Mouse (Mus musculus) MEL (cell line): ENCODE measurements around the gene Hdac7. TPM values are rescaled to one million over a fixed set of nuclear protein-coding genes. Genes with fewer than 3 reads are reported as not detected.

ENCODE experiments used
- DNase-seq: peaks from one replicate; pipeline ENCODE4 v3.0.0; 2011; ENCODE audit warnings: low read depth, low spot score
- H3K27ac ChIP-seq: 2 replicates; pipeline ENCODE4 v1.5.1; 2012; ENCODE audit warnings: low read depth, mild to moderate bottlenecking, control low read depth, low read length, moderate library complexity; ENCODE audit not compliant: control insufficient read depth
- H3K27me3 ChIP-seq, 2 experiments: fragments of 150-350 bp in 1 of 2; sonication (generic) in 1 of 2; 2 replicates each; pipeline ENCODE4 v1.6.1; 2012; ENCODE audit warnings: low read length in 2 of 2, mild to moderate bottlenecking in 2 of 2, improper control_type of control experiment in 1 of 2, moderate library complexity in 1 of 2; ENCODE audit not compliant: insufficient read depth in 2 of 2, control insufficient read depth in 1 of 2
- H3K36me3 ChIP-seq, 2 experiments: 2 replicates each; pipeline ENCODE4 v1.6.1; 2012 to 2014; ENCODE audit warnings: low read length in 2 of 2, improper control_type of control experiment in 1 of 2, inconsistent platforms in 1 of 2, mild to moderate bottlenecking in 1 of 2; ENCODE audit not compliant: insufficient read depth in 2 of 2, control insufficient read depth in 1 of 2
- H3K4me1 ChIP-seq, 2 experiments: fragments of 150-350 bp in 1 of 2; sonication (generic) in 1 of 2; 2 replicates each; pipeline ENCODE4 v1.6.1; 2012; ENCODE audit warnings: low read length in 2 of 2, improper control_type of control experiment in 1 of 2, mild to moderate bottlenecking in 1 of 2; ENCODE audit not compliant: insufficient read depth in 2 of 2, control insufficient read depth in 1 of 2
- H3K4me3 ChIP-seq, 2 experiments: fragments of 150-350 bp in 1 of 2; sonication (generic) in 1 of 2; 2 replicates each; pipeline ENCODE4 v1.5.1; 2012; ENCODE audit warnings: low read depth in 2 of 2, low read length in 2 of 2, mild to moderate bottlenecking in 2 of 2, moderate library complexity in 2 of 2, control low read depth in 1 of 2, improper control_type of control experiment in 1 of 2; ENCODE audit not compliant: control insufficient read depth in 1 of 2, insufficient read depth in 1 of 2
- H3K79me2 ChIP-seq: 2 replicates; pipeline ENCODE4 v1.6.1; 2012; ENCODE audit warnings: mild to moderate bottlenecking, low read length, moderate library complexity; ENCODE audit not compliant: control insufficient read depth, poor library complexity, insufficient read depth
- H3K9ac ChIP-seq: 2 replicates; pipeline ENCODE4 v1.6.1; 2012; ENCODE audit warnings: low read depth, mild to moderate bottlenecking, control low read depth, low read length, moderate library complexity; ENCODE audit not compliant: control insufficient read depth, poor library complexity, severe bottlenecking
- H3K9me3 ChIP-seq: fragments of 150-350 bp; sonication (generic); replicated peaks from 2 replicates; pipeline ENCODE4 v1.6.1; 2012; ENCODE audit warnings: mild to moderate bottlenecking, low read length, improper control_type of control experiment, moderate library complexity; ENCODE audit not compliant: insufficient read depth
- CHD1 ChIP-seq: IDR thresholded peaks from 2 replicates; pipeline ENCODE4 v1.6.1; 2012; ENCODE audit warnings: low read depth, mild to moderate bottlenecking, inconsistent platforms, low read length, improper control_type of control experiment
- CHD2 ChIP-seq: IDR thresholded peaks from 2 replicates; pipeline ENCODE4 v1.6.1; 2011; ENCODE audit warnings: low read length, improper control_type of control experiment
- E2F4 ChIP-seq: IDR thresholded peaks from 2 replicates; pipeline ENCODE4 v1.6.1; 2011; ENCODE audit warnings: low read depth, low read length, improper control_type of control experiment, borderline replicate concordance
- EP300 ChIP-seq, 2 experiments: IDR thresholded peaks; 2 replicates each; pipeline ENCODE4 v1.6.1; 2011; ENCODE audit warnings: improper control_type of control experiment in 2 of 2, low read length in 2 of 2, low read depth in 1 of 2, mild to moderate bottlenecking in 1 of 2
- ETS1 ChIP-seq: IDR thresholded peaks from 2 replicates; pipeline ENCODE4 v1.6.1; 2012; ENCODE audit warnings: low read depth, mild to moderate bottlenecking, inconsistent platforms, low read length, improper control_type of control experiment, moderate library complexity
- GABPA ChIP-seq: IDR thresholded peaks from 2 replicates; pipeline ENCODE4 v1.6.1; 2012; ENCODE audit warnings: low read depth, mild to moderate bottlenecking, inconsistent platforms, low read length, improper control_type of control experiment, moderate library complexity
- GATA1 ChIP-seq: IDR thresholded peaks from 2 replicates; pipeline ENCODE4 v1.6.1; 2011; ENCODE audit warnings: low read depth, low read length, improper control_type of control experiment
- KAT2A ChIP-seq: conservative IDR thresholded peaks from 2 replicates; pipeline ENCODE4 v1.6.1; 2012; ENCODE audit warnings: low read depth, low read length, improper control_type of control experiment, inconsistent platforms
- MAFK ChIP-seq: IDR thresholded peaks from 2 replicates; pipeline ENCODE4 v1.6.1; 2011; ENCODE audit warnings: low read depth, mild to moderate bottlenecking, low read length, improper control_type of control experiment, borderline replicate concordance
- MEF2A ChIP-seq: IDR thresholded peaks from 2 replicates; pipeline ENCODE4 v1.6.1; 2014; ENCODE audit warnings: low read depth, mild to moderate bottlenecking, inconsistent platforms, low read length, improper control_type of control experiment; ENCODE audit not compliant: poor library complexity, insufficient replicate concordance, severe bottlenecking; ENCODE audit errors: extremely low read depth
- MXI1 ChIP-seq: IDR thresholded peaks from 2 replicates; pipeline ENCODE4 v1.6.1; 2011; ENCODE audit warnings: mild to moderate bottlenecking, low read depth, low read length, improper control_type of control experiment
- MYB ChIP-seq: IDR thresholded peaks from 2 replicates; pipeline ENCODE4 v1.6.1; 2011; ENCODE audit warnings: mild to moderate bottlenecking, low read depth, low read length, improper control_type of control experiment
- MYC ChIP-seq: IDR thresholded peaks from 2 replicates; pipeline ENCODE4 v1.6.1; 2011; ENCODE audit warnings: low read depth, mild to moderate bottlenecking, low read length, improper control_type of control experiment, moderate library complexity
- NELFE ChIP-seq: IDR thresholded peaks from 2 replicates; pipeline ENCODE4 v1.6.1; 2011; ENCODE audit warnings: low read depth, low read length, improper control_type of control experiment
- POLR2A ChIP-seq, 2 experiments: IDR thresholded peaks; 2 replicates each; pipeline ENCODE4 v1.6.1; 2011 to 2012; ENCODE audit warnings: low read length in 2 of 2, mild to moderate bottlenecking in 2 of 2, control low read depth in 1 of 2, improper control_type of control experiment in 1 of 2, low read depth in 1 of 2, moderate library complexity in 1 of 2; ENCODE audit not compliant: control insufficient read depth in 1 of 2, insufficient read depth in 1 of 2, poor library complexity in 1 of 2
- POLR2AphosphoS2 ChIP-seq: IDR thresholded peaks from 2 replicates; pipeline ENCODE4 v1.6.1; 2011; ENCODE audit warnings: low read length, improper control_type of control experiment
- POLR2AphosphoS5 ChIP-seq: IDR thresholded peaks from 2 replicates; pipeline ENCODE4 v1.6.1; 2012; ENCODE audit warnings: low read depth, borderline replicate concordance, mild to moderate bottlenecking, inconsistent platforms, low read length, moderate library complexity, mixed read lengths
- RCOR1 ChIP-seq: IDR thresholded peaks from 2 replicates; pipeline ENCODE4 v1.6.1; 2012; ENCODE audit warnings: low read depth, mild to moderate bottlenecking, inconsistent platforms, low read length, improper control_type of control experiment
- TCF12 ChIP-seq: IDR thresholded peaks from 2 replicates; pipeline ENCODE4 v1.6.1; 2014; ENCODE audit warnings: low read depth, mild to moderate bottlenecking, inconsistent platforms, low read length, improper control_type of control experiment, moderate library complexity
- UBTF ChIP-seq: IDR thresholded peaks from 2 replicates; pipeline ENCODE4 v1.6.1; 2012; ENCODE audit warnings: low read depth, mild to moderate bottlenecking, inconsistent platforms, low read length, improper control_type of control experiment, moderate library complexity, borderline replicate concordance; ENCODE audit not compliant: insufficient read depth
- USF2 ChIP-seq, 2 experiments: IDR thresholded peaks; 2 replicates each; pipeline ENCODE4 v1.6.1; 2011 to 2012; ENCODE audit warnings: improper control_type of control experiment in 2 of 2, low read length in 2 of 2, borderline replicate concordance in 1 of 2, inconsistent platforms in 1 of 2, low read depth in 1 of 2, mild to moderate bottlenecking in 1 of 2; ENCODE audit not compliant: insufficient read depth in 1 of 2
- ZC3H11A ChIP-seq: IDR thresholded peaks from 2 replicates; pipeline ENCODE4 v1.6.1; 2012; ENCODE audit warnings: low read depth, mild to moderate bottlenecking, inconsistent platforms, low read length, improper control_type of control experiment
- ZKSCAN1 ChIP-seq: IDR thresholded peaks from 2 replicates; pipeline ENCODE4 v1.6.1; 2012; ENCODE audit warnings: low read depth, mild to moderate bottlenecking, inconsistent platforms, low read length, improper control_type of control experiment, moderate library complexity
- ZMIZ1 ChIP-seq: IDR thresholded peaks from 2 replicates; pipeline ENCODE4 v1.6.1; 2012; ENCODE audit warnings: low read depth, mild to moderate bottlenecking, inconsistent platforms, low read length, improper control_type of control experiment, moderate library complexity
- ZNF384 ChIP-seq: IDR thresholded peaks from 2 replicates; pipeline ENCODE4 v1.6.1; 2012; ENCODE audit warnings: low read depth, mild to moderate bottlenecking, inconsistent platforms, low read length, improper control_type of control experiment
- polyA plus RNA-seq, 2 experiments: library from polyadenylated mRNA; stranded (reverse) in 1 of 2; unstranded in 1 of 2; fragments of >175 nt in 1 of 2; fragments of >200 nt in 1 of 2; gene quantifications; 2 replicates each; pipeline versions ENCODE4 v1.2.1 to v1.2.4; 2012; ENCODE audit warnings: low replicate concordance in 2 of 2, low read depth in 1 of 2; ENCODE audit not compliant: insufficient read length in 2 of 2, insufficient read depth in 1 of 2, missing spikeins in 1 of 2
- total RNA-seq: library from RNA; depleted of rRNA; stranded (reverse); fragments of 300-350 nt; gene quantifications from 2 replicates; pipeline ENCODE4 v1.2.3, GENCODE M21; 2012

Hdac7 gene
- total and polyA plus RNA-seq, 3 experiments: 100 to 389 TPM; not detected in 1

GRCm38 (mm10) chr15:97890017-97890416 is 45.7 kb upstream of the Hdac7 start:
- no peak overlapping the region for H3K9ac ChIP-seq
- peak; percentile 9; the same call in 1 of the 2 replicates for TF ChIP-seq POLR2AphosphoS2
- TF ChIP-seq ZMIZ1: no peak
- H3K9me3 ChIP-seq: no peaks in the 10 kb centered on the region
- DNase-seq: no peak
- H3K27me3 ChIP-seq: no peaks in the 10 kb centered on the region; a peak in 1 of 4 replicates
- H3K36me3 ChIP-seq: peaks cover 0 to 8% of the 10 kb centered on the region in 2 experiments; a peak in 2 of 4 replicates
- no peaks in the 10 kb centered on the region for H3K79me2 ChIP-seq
- peaks cover 5 to 10% of the 10 kb centered on the region in 2 experiments; a peak in 3 of 4 replicates for H3K4me1 ChIP-seq
- no peak overlapping the region for H3K27ac ChIP-seq
- H3K4me3 ChIP-seq: no peak overlapping the region

- no peak overlapping the region for H3K27ac ChIP-seq
- H3K36me3 ChIP-seq: peaks cover 0 to 6% of the 10 kb centered on the region in 2 experiments; a peak in 2 of 4 replicates
- peaks cover 5 to 10% of the 10 kb centered on the region in 2 experiments; a peak in 3 of 4 replicates for H3K4me1 ChIP-seq
- H3K79me2 ChIP-seq: no peaks in the 10 kb centered on the region
- no peak overlapping the region for H3K4me3 ChIP-seq
- no peaks in the 10 kb centered on the region for H3K9me3 ChIP-seq
- no peaks in the 10 kb centered on the region for H3K27me3 ChIP-seq
- no peak overlapping the region for H3K9ac ChIP-seq
- DNase-seq: no peak
- TF ChIP-seq POLR2AphosphoS5 (no peak), EP300 (IDR thresholded peaks at IDR 0.05; ENCODE audit: low read depth in 1 of 2, low read length in 2 of 2) (no peak), ETS1 (no peak), NELFE (no peak), ZMIZ1 (no peak), MAFK (no peak), ZKSCAN1 (no peak), TCF12 (no peak), E2F4 (no peak), KAT2A (no peak), MYB (no peak), CHD2 (no peak), MXI1 (no peak)
These were observed 43.3 kb upstream of the Hdac7 start for GRCm38 (mm10) chr15:97887541-97888016.

GRCm38 (mm10) chr15:97881423-97881822 is 37.1 kb upstream of the Hdac7 start:
- H3K79me2 ChIP-seq: no peaks in the 10 kb centered on the region
- TF ChIP-seq GATA1 (no peak), GABPA (no peak), ZNF384 (no peak), USF2 (IDR thresholded peaks at IDR 0.05; ENCODE audit: borderline replicate concordance in 1 of 2, insufficient read depth in 1 of 2, low read depth in 1 of 2, low read length in 2 of 2) (no peak), MYB (no peak), RCOR1 (no peak), POLR2A (IDR thresholded peaks at IDR 0.05; ENCODE audit: control insufficient read depth in 1 of 2, insufficient read depth in 1 of 2, low read depth in 1 of 2, low read length in 2 of 2, poor library complexity in 1 of 2) (no peak), POLR2AphosphoS5 (no peak), MYC (no peak), ZC3H11A (no peak), EP300 (IDR thresholded peaks at IDR 0.05; ENCODE audit: low read depth in 1 of 2, low read length in 2 of 2) (no peak), MEF2A (no peak), CHD1 (no peak), E2F4 (no peak), ZKSCAN1 (no peak), ETS1 (no peak), UBTF (no peak)
- H3K9me3 ChIP-seq: no peaks in the 10 kb centered on the region
- DNase-seq: no peak
- H3K27me3 ChIP-seq: no peaks in the 10 kb centered on the region
- H3K27ac ChIP-seq: no peak overlapping the region
- no peaks in the 10 kb centered on the region; a peak in 1 of 4 replicates for H3K36me3 ChIP-seq
- no peaks in the 10 kb centered on the region for H3K4me1 ChIP-seq
- H3K4me3 ChIP-seq: no peak overlapping the region
- H3K9ac ChIP-seq: no peak overlapping the region
